Mouse (Mus musculus) liver, embryonic 12.5 days (tissue): ENCODE measurements at regions not wholly inside any gene's neighbourhood (a gene's known extent, or its start where the extent isn't known, plus 50 kb on each side); places are given as distances from the start of the nearest gene placed in this dataset.

Experiments
- ATAC-seq: fragments of 200-750 bp; cut with Nextera tagmentation; 2 replicates; pipeline ENCODE4 v1.8.0; 2017; ENCODE audit warnings: moderate number of reproducible peaks, mild to moderate bottlenecking, moderate library complexity
- H3K27ac ChIP-seq: fragments of 300-500 bp; sonication (generic); 2 replicates; pipeline ENCODE4 v1.5.1; 2016; ENCODE audit warnings: mild to moderate bottlenecking
- H3K27me3 ChIP-seq: fragments of 300-500 bp; sonication (generic); replicated peaks from 2 replicates; pipeline ENCODE4 v1.6.1; 2016; ENCODE audit warnings: mild to moderate bottlenecking, moderate library complexity
- H3K36me3 ChIP-seq: fragments of 300-500 bp; sonication (generic); 2 replicates; pipeline ENCODE4 v1.6.1; 2016; ENCODE audit warnings: mild to moderate bottlenecking, moderate library complexity
- H3K4me1 ChIP-seq: fragments of 300-500 bp; sonication (generic); 2 replicates; pipeline ENCODE4 v1.6.1; 2016
- H3K4me2 ChIP-seq: fragments of 300-500 bp; sonication (generic); 2 replicates; pipeline ENCODE4 v1.6.1; 2016; ENCODE audit warnings: mild to moderate bottlenecking, moderate library complexity
- H3K4me3 ChIP-seq: fragments of 300-500 bp; sonication (generic); 2 replicates; pipeline ENCODE4 v1.5.1; 2016; ENCODE audit warnings: mild to moderate bottlenecking, moderate library complexity
- H3K9ac ChIP-seq: fragments of 300-500 bp; sonication (generic); 2 replicates; pipeline ENCODE4 v1.6.1; 2016; ENCODE audit warnings: mild to moderate bottlenecking, moderate library complexity
- H3K9me3 ChIP-seq: fragments of 300-500 bp; sonication (generic); replicated peaks from 2 replicates; pipeline ENCODE4 v1.6.1; 2016; ENCODE audit warnings: mild to moderate bottlenecking, moderate library complexity
- WGBS: fragments of 180-500 bp; shearing (Covaris S2); methylation state at CpG from one replicate; pipeline ENCODE4 v1.1.7; 2016; ENCODE audit not compliant: insufficient replicate concordance; 5-methylcytosine and 5-hydroxymethylcytosine counted together

DNA sequence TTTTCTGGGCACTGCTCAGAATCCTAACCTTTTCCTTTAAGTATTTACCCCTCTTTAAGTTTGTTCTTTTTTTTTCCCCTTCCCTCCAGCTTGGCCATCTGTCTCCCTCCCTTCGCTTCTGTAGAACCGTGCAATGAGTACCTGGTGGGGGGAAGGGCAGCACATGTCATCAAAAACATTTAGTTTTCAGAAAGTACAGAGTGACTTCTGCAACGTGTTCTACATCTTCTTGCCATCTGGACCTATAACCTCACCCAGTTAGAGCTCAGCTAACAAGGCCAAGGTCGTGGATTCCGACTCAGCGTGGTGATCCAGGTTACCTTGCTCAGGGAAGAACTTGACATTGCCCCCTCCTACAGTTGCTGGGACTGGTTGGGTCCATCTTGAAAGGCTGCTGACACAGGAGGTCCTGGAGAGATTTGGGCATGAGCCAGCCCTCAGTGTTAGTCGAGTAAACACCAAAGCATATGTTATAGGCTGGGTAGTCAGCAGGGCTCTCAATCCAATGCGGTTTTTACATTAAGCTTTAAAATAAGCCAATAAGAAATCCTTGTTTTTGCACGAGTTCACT lies 1075.0 kb downstream of the Synb start:
- Histone ChIP-seq H3K4me3 (no peak overlapping the region), H3K27me3 (no peaks in the 10 kb centered on the region), H3K36me3 (no peaks in the 10 kb centered on the region), H3K4me1 (no peaks in the 10 kb centered on the region), H3K9ac (no peak overlapping the region), H3K27ac (no peak overlapping the region), H3K9me3 (no peaks in the 10 kb centered on the region), H3K4me2 (no peak overlapping the region)
- no peak for ATAC-seq
- 52% methylated on average over 9 of the region's 9 CpGs for WGBS

GRCm38 (mm10) chr14:68218471-68218870 lies 1075.6 kb downstream of the Synb start:
- no peaks in the 10 kb centered on the region for H3K4me1 ChIP-seq
- H3K27ac ChIP-seq, result no peak overlapping the region
- WGBS, result 67% methylated on average over 4 of the region's 4 CpGs
- no peaks in the 10 kb centered on the region for H3K36me3 ChIP-seq
- no peaks in the 10 kb centered on the region for H3K27me3 ChIP-seq
- no peak overlapping the region for H3K9ac ChIP-seq
- H3K4me3 ChIP-seq, result no peak overlapping the region
- ATAC-seq, result no peak
- no peaks in the 10 kb centered on the region for H3K9me3 ChIP-seq
- no peak overlapping the region for H3K4me2 ChIP-seq

GRCm38 (mm10) chr14:68217986-68218385 lies 1076.1 kb downstream of the Synb start:
- WGBS, result 61% methylated on average over 6 of the region's 6 CpGs

DNA sequence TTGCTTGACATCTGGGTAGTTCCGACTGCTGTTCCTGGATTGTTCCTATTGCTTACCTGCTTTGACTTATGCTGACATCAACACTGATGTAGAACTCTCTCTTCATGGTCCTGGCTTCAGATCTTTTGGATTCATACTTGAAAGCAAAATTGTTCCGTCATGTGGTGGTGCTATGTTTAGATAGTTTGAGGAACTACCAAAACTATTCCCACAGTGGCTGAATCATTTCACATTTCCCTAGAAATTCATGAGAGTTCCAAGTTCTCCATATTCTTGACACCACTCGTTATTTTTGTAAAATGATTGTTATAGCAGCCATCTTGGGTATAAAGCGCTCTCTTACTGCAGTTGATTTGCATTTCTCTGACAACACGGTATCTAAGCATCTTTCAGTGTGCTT lies 1080.2 kb downstream of the Synb start:
- H3K9me3 ChIP-seq, result no peaks in the 10 kb centered on the region
- no peak for ATAC-seq
- no peaks in the 10 kb centered on the region for H3K4me1 ChIP-seq
- 77% methylated on average over 5 of the region's 5 CpGs for WGBS
- H3K27ac ChIP-seq, result no peak overlapping the region
- no peak overlapping the region for H3K4me3 ChIP-seq
- no peaks in the 10 kb centered on the region for H3K27me3 ChIP-seq
- no peak overlapping the region for H3K4me2 ChIP-seq
- H3K36me3 ChIP-seq, result no peaks in the 10 kb centered on the region
- H3K9ac ChIP-seq, result no peak overlapping the region

More at GRCm38 (mm10) chr14:68217986-68218385, 1076.1 kb downstream of the Synb start:
- no peak overlapping the region for H3K4me2 ChIP-seq
- H3K9ac ChIP-seq, result no peak overlapping the region
- no peak for ATAC-seq
- H3K4me1 ChIP-seq, result no peaks in the 10 kb centered on the region
- no peaks in the 10 kb centered on the region for H3K9me3 ChIP-seq
- H3K27me3 ChIP-seq, result no peaks in the 10 kb centered on the region
- H3K4me3 ChIP-seq, result no peak overlapping the region
- no peak overlapping the region for H3K27ac ChIP-seq
- H3K36me3 ChIP-seq, result no peaks in the 10 kb centered on the region

- H3K36me3 ChIP-seq, result no peaks in the 10 kb centered on the region
- no peaks in the 10 kb centered on the region for H3K9me3 ChIP-seq
- 7% methylated on average over 8 of the region's 8 CpGs for WGBS
- H3K4me3 ChIP-seq, result no peak overlapping the region
- H3K27me3 ChIP-seq, result peaks cover 5% of the 10 kb centered on the region; the same call in 1 of the 2 replicates
- no peaks in the 10 kb centered on the region for H3K4me1 ChIP-seq
- no peak overlapping the region for H3K27ac ChIP-seq
- ATAC-seq, result no peak
- no peak overlapping the region for H3K4me2 ChIP-seq
- no peak overlapping the region for H3K9ac ChIP-seq
These were observed 1095.3 kb downstream of the Synb start for GRCm38 (mm10) chr14:68198802-68199201.

DNA sequence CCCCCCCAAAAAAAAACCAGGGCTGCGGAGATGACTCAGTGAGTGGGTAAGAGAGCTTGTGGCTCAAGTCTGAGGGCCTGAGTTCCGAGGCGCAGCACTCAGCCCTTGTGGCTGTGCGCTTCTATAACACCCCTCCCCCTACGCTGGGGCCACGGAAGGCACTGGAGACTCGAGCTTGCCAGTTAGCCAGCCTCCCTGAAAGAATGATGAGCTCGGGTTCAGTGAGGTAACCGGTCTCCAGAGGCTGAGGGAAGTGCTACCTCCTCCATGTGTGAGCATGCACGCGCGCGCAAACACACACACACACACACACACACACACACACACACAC lies 1096.7 kb downstream of the Synb start:
- WGBS, result 5% methylated on average over 9 of the region's 13 CpGs
- ATAC-seq, result no peak
- no peak overlapping the region for H3K9ac ChIP-seq
- H3K27me3 ChIP-seq, result peaks cover 5% of the 10 kb centered on the region; the same call in 1 of the 2 replicates
- no peak overlapping the region for H3K27ac ChIP-seq
- no peak overlapping the region for H3K4me3 ChIP-seq
- H3K36me3 ChIP-seq, result no peaks in the 10 kb centered on the region
- no peaks in the 10 kb centered on the region for H3K9me3 ChIP-seq
- H3K4me1 ChIP-seq, result no peaks in the 10 kb centered on the region
- no peak overlapping the region for H3K4me2 ChIP-seq

DNA sequence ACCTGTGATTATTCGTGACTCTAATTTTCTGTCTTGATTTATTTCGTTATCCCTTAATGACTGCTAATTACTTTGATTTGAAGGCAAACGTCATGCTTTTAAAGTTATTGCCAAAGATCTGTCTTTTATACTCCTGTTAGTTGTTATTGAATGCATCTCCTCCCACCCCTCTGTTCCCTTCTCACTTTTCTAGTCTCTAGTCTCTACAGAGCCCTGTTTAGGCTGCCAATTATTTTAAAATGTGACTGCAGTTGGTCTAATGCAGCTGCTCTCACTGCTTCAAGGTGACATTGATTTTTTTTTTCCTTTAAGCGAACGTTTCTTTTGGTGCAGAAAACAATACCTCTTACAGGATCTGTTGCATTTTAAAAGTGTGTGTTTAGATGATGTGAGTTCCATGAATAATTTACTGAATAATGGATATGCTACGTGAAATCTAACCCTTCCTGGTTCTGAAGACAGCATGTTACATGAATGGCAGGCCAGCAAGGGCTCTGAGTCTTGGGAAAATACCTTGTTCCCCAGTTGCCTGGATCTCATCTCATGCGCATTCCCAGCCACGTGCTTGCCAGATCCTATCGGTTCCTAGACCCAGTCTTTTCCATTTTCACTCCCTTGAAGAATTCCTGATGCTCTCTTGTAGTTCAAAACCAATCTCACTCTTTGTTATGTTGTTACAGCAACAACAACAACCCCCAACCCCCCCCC lies 1097.2 kb downstream of the Synb start:
- no peak overlapping the region for H3K9ac ChIP-seq
- H3K9me3 ChIP-seq, result no peaks in the 10 kb centered on the region
- no peaks in the 10 kb centered on the region for H3K4me1 ChIP-seq
- H3K27ac ChIP-seq, result no peak overlapping the region
- WGBS, result 39% methylated on average over 9 of the region's 9 CpGs
- no peaks in the 10 kb centered on the region for H3K36me3 ChIP-seq
- H3K4me3 ChIP-seq, result no peak overlapping the region
- H3K27me3 ChIP-seq, result peaks cover 5% of the 10 kb centered on the region; the same call in 1 of the 2 replicates
- no peak for ATAC-seq
- H3K4me2 ChIP-seq, result no peak overlapping the region

GRCm38 (mm10) chr14:68196201-68196600 lies 1097.9 kb downstream of the Synb start:
- ATAC-seq, result no peak
- peaks cover 5% of the 10 kb centered on the region; the same call in 1 of the 2 replicates for H3K27me3 ChIP-seq
- H3K4me3 ChIP-seq, result no peak overlapping the region
- no peak overlapping the region for H3K4me2 ChIP-seq
- no peak overlapping the region for H3K27ac ChIP-seq
- H3K36me3 ChIP-seq, result no peaks in the 10 kb centered on the region
- no peaks in the 10 kb centered on the region for H3K4me1 ChIP-seq
- WGBS, result 63% methylated on average over 9 of the region's 9 CpGs
- H3K9ac ChIP-seq, result no peak overlapping the region
- no peaks in the 10 kb centered on the region for H3K9me3 ChIP-seq

DNA sequence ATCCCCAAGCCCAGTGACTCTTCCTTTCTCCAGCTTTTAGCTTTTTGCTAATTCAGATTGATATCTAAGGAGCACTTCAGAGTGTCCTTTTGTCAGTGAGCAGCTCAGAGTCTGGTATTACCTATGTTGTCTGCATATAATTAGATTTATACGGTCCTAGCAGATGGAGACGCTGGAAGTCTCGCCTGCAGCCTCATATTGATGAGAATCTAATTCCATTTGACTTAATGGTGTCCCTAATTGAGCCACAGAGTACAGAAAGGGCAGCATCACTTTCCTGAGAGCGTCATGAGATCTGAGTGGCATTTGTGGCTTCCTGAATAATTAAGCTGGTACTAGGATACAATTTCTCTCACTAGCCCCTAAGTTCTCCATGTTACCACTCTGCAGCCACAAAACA lies 1104.2 kb downstream of the Synb start:
- WGBS, result 61% methylated on average over 4 of the region's 4 CpGs
- no peak overlapping the region for H3K4me3 ChIP-seq
- no peak for ATAC-seq
- H3K9ac ChIP-seq, result no peak overlapping the region
- H3K9me3 ChIP-seq, result no peaks in the 10 kb centered on the region
- H3K27ac ChIP-seq, result no peak overlapping the region
- no peaks in the 10 kb centered on the region for H3K27me3 ChIP-seq
- H3K36me3 ChIP-seq, result no peaks in the 10 kb centered on the region
- no peak overlapping the region for H3K4me2 ChIP-seq
- no peaks in the 10 kb centered on the region for H3K4me1 ChIP-seq

DNA sequence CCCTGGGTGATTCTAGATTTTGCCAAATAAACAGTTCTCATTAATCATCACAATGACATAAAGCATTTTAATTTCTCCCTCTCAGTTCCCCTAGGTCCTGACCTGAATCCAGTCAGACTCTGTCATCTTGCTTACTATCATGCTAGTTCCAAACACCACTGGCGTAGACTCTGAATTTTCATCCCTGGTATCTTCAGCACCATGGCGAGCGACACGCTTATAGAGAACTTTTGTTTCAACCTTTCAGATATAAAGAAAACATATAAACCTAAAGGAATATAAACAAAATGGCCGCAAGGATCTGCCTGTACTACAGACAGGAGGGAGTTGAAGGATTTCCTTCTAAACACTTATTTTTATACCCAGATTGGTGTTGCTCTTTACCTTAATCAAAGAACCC lies 1105.8 kb downstream of the Synb start:
- 56% methylated on average over 5 of the region's 5 CpGs for WGBS
- Histone ChIP-seq H3K4me3 (no peak overlapping the region), H3K27me3 (no peaks in the 10 kb centered on the region), H3K4me2 (no peak overlapping the region), H3K9me3 (no peaks in the 10 kb centered on the region), H3K9ac (no peak overlapping the region), H3K36me3 (no peaks in the 10 kb centered on the region), H3K4me1 (no peaks in the 10 kb centered on the region), H3K27ac (no peak overlapping the region)
- no peak for ATAC-seq

- no peak overlapping the region for H3K4me2 ChIP-seq
- no peaks in the 10 kb centered on the region for H3K27me3 ChIP-seq
- no peaks in the 10 kb centered on the region for H3K4me1 ChIP-seq
- H3K27ac ChIP-seq, result no peak overlapping the region
- H3K4me3 ChIP-seq, result no peak overlapping the region
- H3K9ac ChIP-seq, result no peak overlapping the region
- 43% methylated on average over 9 of the region's 9 CpGs for WGBS
- no peak for ATAC-seq
- H3K36me3 ChIP-seq, result no peaks in the 10 kb centered on the region
- H3K9me3 ChIP-seq, result no peaks in the 10 kb centered on the region
These were observed 1111.5 kb downstream of the Synb start for GRCm38 (mm10) chr14:68182606-68183005.

- Histone ChIP-seq H3K4me1 (no peaks in the 10 kb centered on the region), H3K27me3 (no peaks in the 10 kb centered on the region), H3K4me3 (no peak overlapping the region), H3K36me3 (no peaks in the 10 kb centered on the region), H3K9ac (no peak overlapping the region), H3K27ac (no peak overlapping the region), H3K9me3 (no peaks in the 10 kb centered on the region), H3K4me2 (no peak overlapping the region)
- ATAC-seq, result no peak
- 55% methylated on average over 6 of the region's 6 CpGs for WGBS
These were observed 1112.9 kb downstream of the Synb start for GRCm38 (mm10) chr14:68181168-68181567.
